Mouse (Mus musculus) thymus, postnatal 10 days (tissue): ENCODE measurements at regions not wholly inside any gene's neighbourhood (a gene's known extent, or its start where the extent isn't known, plus 50 kb on each side); places are given as distances from the start of the nearest gene placed in this dataset.
A peak's percentile ranks its signal among the peaks of the same experiment; 100 is the strongest.

Source experiments
- DNase-seq, 2 experiments: peaks; one replicate each; pipeline ENCODE4 v3.0.0; 2021; ENCODE audit warnings: low spot score in 2 of 2

DNA sequence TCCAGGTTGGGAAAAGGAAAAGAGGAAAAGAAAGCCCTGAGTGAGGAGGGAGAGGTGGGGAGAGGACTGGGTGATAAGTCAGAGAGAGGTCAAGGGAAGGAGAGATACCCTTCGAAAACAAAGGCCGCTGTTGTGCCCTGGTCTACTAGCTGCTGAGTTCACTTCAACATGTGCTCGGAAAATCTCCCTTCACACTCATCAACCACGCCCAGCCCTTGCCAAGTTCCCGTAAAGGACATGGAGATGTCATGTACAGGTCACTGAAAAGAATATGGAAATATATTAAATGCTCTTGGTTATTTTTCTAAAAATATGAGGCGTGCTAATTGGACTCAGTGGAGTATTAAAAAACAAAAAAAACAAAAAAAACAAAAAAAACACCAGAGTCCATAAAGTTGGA is 359.5 kb upstream of the Actbl2 start:
- no peak for DNase-seq

DNA sequence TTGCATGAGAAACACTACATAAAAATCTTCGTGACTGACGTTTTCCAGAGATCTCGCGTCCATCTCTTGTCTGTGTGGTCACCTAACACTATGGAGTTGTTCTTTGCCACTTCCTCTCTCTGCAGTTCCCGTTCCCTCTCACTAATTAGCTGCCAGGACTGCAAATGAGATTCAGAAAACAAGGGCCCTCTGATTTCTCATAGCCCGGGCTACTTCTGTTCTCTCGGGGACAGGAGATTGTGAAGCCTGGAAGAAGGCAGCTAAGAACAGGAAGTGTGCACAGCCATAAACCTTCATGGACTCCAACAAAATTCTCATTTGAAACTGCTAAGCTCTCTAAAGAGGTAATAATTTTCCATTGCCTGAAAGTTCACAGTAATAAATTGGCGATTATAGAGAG is 358.9 kb upstream of the Actbl2 start:
- DNase-seq = no peak

- DNase-seq = no peak
Observed at GRCm38 (mm10) chr13:110897621-110898020, 357.2 kb upstream of the Actbl2 start.

DNA sequence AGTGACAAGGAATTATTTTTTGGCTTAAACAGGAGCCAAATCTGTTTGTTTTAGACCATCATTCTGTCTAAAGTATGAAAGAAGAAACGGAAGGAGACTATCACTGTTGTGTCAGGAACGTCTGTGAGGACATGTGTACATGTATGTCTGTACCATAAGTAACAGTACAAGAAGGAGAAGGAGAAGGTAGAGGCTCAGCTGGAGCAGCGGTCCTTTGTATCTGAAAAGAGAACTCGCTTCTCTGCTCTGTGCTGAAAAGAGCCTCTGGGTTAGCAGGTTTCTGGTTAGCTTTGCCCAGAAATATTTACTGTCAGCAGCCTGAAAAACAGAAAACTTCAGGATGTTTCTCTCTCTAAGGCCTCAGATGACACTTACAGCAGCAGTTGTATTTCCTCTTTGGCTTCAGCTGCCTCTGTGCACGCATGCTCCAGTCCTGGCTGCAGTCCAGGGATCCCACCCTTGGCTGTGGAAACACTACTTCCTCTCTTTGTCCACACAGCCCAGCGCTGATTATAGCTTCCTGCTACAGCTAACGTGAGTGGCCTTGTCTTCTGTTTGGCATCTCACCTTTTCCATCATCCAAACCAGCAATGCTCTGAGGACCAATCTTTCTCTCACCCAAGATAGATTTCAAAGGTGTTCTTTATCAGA is 351.7 kb upstream of the Actbl2 start:
- DNase-seq = no peak

DNA sequence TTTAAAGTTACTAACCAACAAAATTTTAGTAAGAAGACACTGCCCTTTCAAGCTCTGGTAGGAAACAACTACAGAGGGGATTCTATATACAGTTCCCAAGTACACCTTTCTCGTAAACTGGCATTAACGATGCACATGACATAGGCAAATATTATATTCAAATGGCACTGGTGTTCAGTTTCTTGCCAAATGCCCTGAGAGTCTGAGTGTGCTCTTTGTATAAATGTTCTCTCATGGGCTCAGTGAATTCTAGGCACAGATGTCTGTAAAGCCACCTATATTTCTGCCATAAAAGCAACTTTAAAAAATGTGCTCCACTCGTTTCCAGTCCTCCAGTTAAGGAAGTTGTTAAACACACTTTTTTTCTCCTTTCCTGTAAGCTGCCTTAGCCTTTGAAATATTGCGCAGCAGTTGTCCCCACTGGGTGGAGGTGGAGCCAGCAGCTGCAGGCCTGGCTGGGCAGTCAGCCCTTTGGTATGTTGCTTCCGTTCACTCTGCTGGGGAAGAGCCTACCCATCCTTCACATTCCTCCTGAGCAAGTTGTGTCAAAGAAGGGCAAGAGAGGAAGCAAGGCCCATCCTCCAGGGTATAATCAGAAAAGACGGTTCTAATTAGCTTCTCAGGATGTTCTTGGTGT is 347.4 kb upstream of the Actbl2 start:
- no peak for DNase-seq

- no peak for DNase-seq
Observed at GRCm38 (mm10) chr13:110911866-110912265, 342.9 kb upstream of the Actbl2 start.

DNA sequence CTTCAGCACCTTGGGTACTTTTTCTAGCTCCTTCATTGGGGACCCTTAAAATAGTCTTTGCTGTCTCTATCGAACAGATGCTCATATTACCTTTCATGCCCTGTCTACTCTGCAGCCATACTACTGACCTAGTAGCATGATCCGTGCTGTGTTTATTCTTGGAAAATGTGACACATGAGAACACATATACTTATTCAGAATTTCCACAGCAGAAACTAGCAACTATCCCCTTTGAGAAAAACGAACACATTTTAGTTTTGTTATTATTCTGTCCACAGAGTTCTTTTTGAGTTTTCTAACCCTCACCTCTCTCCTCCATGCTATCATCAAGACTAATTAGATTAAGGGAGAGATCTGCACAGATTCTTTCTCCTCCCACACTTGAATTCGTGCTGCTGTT is 341.6 kb upstream of the Actbl2 start:
- DNase-seq = no peak

- no peak for DNase-seq
Observed at GRCm38 (mm10) chr13:110913687-110914086, 341.1 kb upstream of the Actbl2 start.

- DNase-seq = no peak
Observed at GRCm38 (mm10) chr13:110915161-110915560, 339.7 kb upstream of the Actbl2 start.

GRCm38 (mm10) chr13:110923936-110924335 is 330.9 kb upstream of the Actbl2 start:
- no peak for DNase-seq

GRCm38 (mm10) chr13:110924897-110925296 is 329.9 kb upstream of the Actbl2 start:
- DNase-seq = no peak

DNA sequence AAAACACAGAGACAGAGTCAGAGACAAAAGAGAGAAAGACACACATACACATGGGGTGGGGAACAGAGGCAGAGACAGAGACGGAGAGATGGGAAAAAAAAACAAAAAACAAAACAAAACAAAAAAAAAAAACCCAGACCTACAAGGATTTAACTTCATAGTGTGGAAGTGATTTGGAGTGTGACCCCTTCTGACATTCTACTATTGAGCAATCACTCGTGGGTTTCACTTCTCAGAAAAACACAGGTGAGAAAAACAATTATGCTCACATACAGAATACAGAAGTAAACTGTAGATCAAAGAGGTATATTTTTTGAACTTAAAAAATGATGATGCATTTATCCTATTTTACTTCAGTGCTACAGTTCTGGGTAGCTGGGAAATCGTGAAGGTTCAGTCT is 326.7 kb upstream of the Actbl2 start:
- DNase-seq = no peak

DNA sequence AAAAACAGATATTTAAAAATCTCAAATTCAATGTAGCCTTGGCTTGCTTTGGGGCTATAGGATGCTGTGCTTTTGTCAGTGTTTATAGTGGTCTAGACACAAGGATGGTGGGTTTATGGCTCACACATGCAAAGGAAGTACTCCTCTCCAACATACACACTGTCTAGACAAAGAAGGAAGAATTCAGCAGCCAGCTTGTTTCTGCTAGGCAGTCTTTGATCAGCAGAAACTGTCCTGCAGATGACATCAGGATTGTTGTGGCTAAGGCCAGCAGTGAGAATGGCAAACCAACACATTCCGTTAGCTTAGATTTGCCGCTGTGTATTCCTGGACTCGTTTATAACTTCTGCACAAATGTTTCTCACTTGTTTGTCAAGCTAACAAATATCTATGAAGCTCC is 325.9 kb upstream of the Actbl2 start:
- DNase-seq = no peak

DNA sequence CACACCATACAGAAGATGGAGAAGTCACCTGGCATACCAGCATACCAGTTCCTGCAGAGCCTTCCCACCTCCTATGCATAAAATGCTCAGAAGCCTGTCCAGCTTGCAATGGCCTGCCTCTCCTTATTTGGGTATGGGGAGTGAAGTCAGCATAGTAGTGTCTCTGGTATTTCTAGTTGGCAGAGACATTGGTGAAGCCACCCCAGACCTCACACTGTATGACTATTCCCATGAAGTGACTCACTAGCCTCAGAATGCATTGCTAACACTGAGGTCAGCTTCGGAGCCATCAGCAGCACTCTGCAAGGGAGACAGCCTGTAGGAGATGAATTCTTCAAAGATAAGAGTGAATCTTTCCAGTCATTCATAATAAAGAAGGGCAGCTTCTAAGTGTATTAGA is 325.2 kb upstream of the Actbl2 start:
- DNase-seq = no peak

DNA sequence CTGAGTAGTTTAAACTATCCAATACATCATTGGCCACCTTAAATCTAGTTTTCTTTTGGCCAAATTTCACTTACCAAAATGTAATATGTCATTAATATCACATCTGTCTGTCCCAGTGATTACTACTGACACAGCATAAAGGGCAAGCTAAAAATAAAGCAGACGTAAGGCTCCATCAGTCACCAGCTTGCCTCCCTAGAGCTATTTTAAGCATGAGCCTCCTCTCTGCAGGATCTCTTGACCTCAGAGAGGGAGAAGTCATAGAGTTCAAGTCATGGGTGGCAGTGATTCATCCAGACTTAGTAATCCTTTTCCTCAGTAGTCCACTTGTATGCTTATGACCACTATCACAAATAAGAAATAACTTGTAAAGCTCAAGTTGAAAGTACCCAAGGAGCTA is 313.2 kb upstream of the Actbl2 start:
- DNase-seq = no peak

DNA sequence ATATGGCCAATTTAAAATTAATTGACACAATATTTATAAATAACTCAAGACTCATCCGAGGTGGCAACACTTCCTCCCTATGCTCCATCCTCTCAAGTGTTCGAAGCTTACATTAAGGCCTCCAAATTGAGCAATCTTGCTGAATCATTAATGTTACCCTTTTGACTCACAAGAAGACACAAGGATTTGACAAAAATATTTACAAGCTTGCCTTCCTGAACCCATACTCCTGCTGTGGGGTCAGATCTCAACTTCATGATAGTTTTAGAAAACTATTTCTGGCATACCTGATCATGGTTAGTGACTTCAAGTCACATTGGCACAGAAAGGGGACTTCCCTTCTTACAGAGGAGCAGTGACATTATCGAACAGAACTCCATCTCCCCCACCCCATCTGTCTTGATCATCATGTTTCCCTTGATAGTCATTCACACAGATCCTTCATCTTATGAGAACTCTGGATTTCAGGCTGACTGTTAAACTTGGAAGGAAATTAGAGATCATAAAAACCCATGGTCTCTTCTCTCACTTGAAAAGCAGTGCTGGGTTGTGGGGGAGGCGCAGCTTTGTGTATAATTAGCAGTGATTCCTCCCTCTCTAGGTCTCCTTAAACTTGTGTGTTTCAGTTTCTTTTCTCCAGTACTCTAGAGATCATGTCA is 311.7 kb upstream of the Actbl2 start:
- no peak for DNase-seq

- no peak for DNase-seq
Observed at GRCm38 (mm10) chr13:110944061-110944460, 310.8 kb upstream of the Actbl2 start.

- DNase-seq = no peak
Observed at GRCm38 (mm10) chr13:110944683-110945082, 310.1 kb upstream of the Actbl2 start.

DNA sequence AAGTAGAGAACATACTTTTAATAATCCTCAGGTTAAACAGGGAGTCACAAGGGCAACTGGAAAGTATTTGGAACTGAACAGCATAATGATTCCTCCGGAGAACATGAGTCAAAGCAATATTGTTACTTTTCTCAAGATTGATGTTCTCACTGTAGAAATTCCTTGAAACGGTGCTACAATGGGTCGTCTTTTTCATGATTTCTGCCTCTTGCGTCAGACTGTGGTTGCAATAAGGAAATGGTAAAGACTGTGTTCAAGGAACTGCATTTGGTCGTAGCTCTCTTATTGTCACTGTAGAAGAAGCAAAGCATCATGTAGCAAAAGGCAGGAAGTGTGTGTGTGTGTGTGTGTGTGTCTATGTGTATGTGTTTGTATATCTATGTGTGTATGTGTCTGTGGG is 294.6 kb upstream of the Actbl2 start:
- DNase-seq = no peak

DNA sequence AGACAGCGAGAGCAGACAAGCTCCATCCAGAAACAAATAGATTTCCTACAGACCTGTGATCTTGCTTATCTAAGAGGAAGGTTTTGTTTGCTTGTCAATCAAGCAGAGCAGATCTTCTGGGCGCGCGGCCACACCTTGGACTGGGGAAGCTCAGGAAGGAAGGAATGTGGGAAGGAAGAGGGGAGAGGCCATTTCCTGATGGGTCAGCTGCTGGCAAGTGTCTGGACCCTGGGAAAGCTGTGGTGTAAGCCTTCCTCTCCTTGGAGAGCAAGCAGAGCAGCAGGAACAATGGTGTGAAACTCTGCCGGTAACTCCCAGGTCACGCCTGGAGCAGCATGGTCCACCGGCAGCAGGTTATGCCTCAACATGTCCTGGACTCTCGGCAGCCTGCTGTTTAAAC is 287.7 kb upstream of the Actbl2 start:
- no peak for DNase-seq

- DNase-seq = peak in 1 of 2 experiments; percentile 30
Observed at GRCm38 (mm10) chr13:110967626-110968506, 286.9 kb upstream of the Actbl2 start.

DNA sequence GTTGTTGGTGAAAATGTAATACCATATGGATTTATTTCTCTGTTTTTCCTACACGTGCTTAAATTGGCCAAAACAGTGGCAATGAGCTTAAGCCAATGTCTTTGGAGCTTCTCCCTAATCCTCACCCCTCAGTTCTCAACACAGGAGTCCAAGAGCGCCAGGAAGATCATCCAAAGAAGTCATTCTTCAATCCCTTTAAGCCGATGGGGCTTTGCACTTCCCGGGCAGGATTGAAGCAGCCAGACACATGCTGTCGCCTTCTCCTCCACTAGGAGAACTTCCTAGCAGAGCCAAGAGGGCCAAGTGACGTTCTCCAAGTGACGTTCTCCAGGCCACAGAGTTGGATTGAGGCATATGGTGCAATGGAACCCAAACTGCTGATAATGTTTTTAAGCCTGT is 286.3 kb upstream of the Actbl2 start:
- no peak for DNase-seq
